Mouse (Mus musculus) G1E (cell line): ENCODE measurements around the gene 1700010B08Rik. TPM values are rescaled to one million over a fixed set of nuclear protein-coding genes. Genes with fewer than 3 reads are reported as not detected.

ENCODE experiments used
- ATAC-seq: 2 replicates; pipeline ENCODE4 v1.8.0; 2016; ENCODE audit warnings: mild to moderate bottlenecking; ENCODE audit not compliant: insufficient number of reproducible peaks, poor library complexity, low FRiP score, severe bottlenecking; ENCODE audit errors: extremely low read depth
- DNase-seq: peaks from one replicate; pipeline ENCODE4 v3.0.0; 2012; ENCODE audit warnings: low spot score
- H3K27me3 ChIP-seq: 2 replicates; pipeline ENCODE4 v1.6.1; 2012; ENCODE audit warnings: mild to moderate bottlenecking, low read length, inconsistent platforms; ENCODE audit not compliant: insufficient read depth
- H3K36me3 ChIP-seq: replicated peaks from 2 replicates; pipeline ENCODE3; 2012; ENCODE audit warnings: mild to moderate bottlenecking, inconsistent platforms
- H3K4me1 ChIP-seq: 2 replicates; pipeline ENCODE4 v1.6.1; 2012; ENCODE audit warnings: low read depth, low read length, inconsistent platforms, mixed read lengths; ENCODE audit not compliant: insufficient read depth
- H3K4me3 ChIP-seq: 2 replicates; pipeline ENCODE4 v1.5.1; 2012; ENCODE audit warnings: low read depth, mild to moderate bottlenecking, inconsistent platforms, low read length, moderate library complexity, mixed read lengths
- H3K9me3 ChIP-seq: replicated peaks from 2 replicates; pipeline ENCODE4 v1.6.1; 2012; ENCODE audit warnings: inconsistent platforms
- CTCF ChIP-seq: IDR thresholded peaks from 2 replicates; pipeline ENCODE4 v1.5.1; 2012; ENCODE audit warnings: low read depth, low read length, inconsistent platforms, mixed read lengths
- GATA1 ChIP-seq: IDR thresholded peaks from 2 replicates; pipeline ENCODE4 v1.6.1; 2012; ENCODE audit warnings: borderline replicate concordance, low read length, inconsistent platforms, mixed read lengths
- GATA2 ChIP-seq: IDR thresholded peaks from 2 replicates; pipeline ENCODE4 v1.6.1; 2012; ENCODE audit warnings: low read depth, low read length, inconsistent platforms, borderline replicate concordance
- POLR2AphosphoS5 ChIP-seq: IDR thresholded peaks from 2 replicates; pipeline ENCODE4 v1.6.1; 2012; ENCODE audit warnings: low read depth, low read length, inconsistent platforms; ENCODE audit not compliant: insufficient replicate concordance
- TAL1 ChIP-seq: conservative IDR thresholded peaks from 2 replicates; pipeline ENCODE4 v1.6.1; 2012; ENCODE audit warnings: low read depth, low read length, inconsistent platforms, mixed read lengths
- polyA plus RNA-seq: library from polyadenylated mRNA; stranded (reverse); fragments of >175 nt; gene quantifications from 2 replicates; pipeline ENCODE4 v1.2.3, GENCODE M21; 2012
- total RNA-seq, 2 experiments: library from RNA; stranded (forward) in 1 of 2; stranded (reverse) in 1 of 2; fragments of 200-1000 nt in 1 of 2; fragments of >200 nt in 1 of 2; fragmentation: Nextera tagmentation in 1 of 2; gene quantifications; 2 replicates each; pipeline ENCODE4 v1.2.3; 2014 to 2017

1700010B08Rik gene
- total and polyA plus RNA-seq, 3 experiments: not detected

DNA sequence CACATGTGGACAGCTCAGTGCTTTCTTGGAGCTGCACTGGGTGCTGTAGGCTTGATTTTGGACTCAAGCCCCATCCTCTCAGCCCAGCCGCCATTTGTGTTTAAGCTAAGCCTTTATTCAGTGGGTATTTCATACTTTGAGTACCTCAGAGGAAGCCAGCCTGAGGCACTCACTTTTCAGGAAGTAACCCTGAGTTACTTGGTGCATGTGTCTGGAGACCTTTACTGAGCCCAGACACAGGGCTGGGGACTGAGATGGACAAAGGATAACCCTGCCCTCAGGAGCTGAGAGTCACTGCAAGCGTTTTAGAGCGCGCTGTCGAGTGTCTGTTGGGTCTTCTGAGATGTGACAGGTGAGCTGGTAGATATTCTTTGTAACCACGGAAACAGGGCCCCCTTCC is 41.4 kb downstream of the 1700010B08Rik start:
- Histone ChIP-seq H3K4me1 (peaks cover 10% of the 10 kb centered on the region), H3K27me3 (no peaks in the 10 kb centered on the region), H3K4me3 (no peak overlapping the region), H3K36me3 (peaks cover 88% of the 10 kb centered on the region), H3K9me3 (no peaks in the 10 kb centered on the region)
- ATAC-seq (no peak), DNase-seq (no peak)
- TF ChIP-seq TAL1: no peak
- TF ChIP-seq POLR2AphosphoS5: no peak
- TF ChIP-seq GATA2: no peak
- no peak for TF ChIP-seq GATA1
- no peak for TF ChIP-seq CTCF

DNA sequence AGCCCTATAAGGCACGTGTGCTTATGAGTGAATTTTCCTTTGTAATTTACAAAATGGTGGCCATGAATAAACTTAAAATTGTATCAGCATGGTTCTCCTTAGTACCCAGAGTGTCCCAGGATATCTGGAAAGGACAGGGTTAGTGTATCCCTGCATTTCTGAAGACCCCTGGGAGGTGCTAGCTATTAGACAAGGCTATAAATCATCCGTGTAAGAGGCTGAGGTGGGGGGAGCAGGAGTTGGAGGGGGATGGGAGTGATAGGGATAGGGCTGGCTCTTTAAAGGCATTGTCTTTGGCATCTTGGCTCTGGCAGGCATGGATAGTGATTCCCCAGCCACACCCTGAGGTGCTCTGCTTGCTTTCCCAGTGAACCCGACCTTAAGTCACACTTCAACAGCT is 45.4 kb downstream of the 1700010B08Rik start:
- DNase-seq: no peak
- Histone ChIP-seq H3K9me3 (no peaks in the 10 kb centered on the region; the same call in 1 of the 2 replicates), H3K36me3 (peaks cover 96% of the 10 kb centered on the region), H3K4me3 (no peak overlapping the region), H3K27me3 (no peaks in the 10 kb centered on the region), H3K4me1 (peaks cover 20% of the 10 kb centered on the region)
- no peak for ATAC-seq
- TF ChIP-seq CTCF (no peak), POLR2AphosphoS5 (no peak), TAL1 (no peak), GATA2 (no peak), GATA1 (no peak)

DNA sequence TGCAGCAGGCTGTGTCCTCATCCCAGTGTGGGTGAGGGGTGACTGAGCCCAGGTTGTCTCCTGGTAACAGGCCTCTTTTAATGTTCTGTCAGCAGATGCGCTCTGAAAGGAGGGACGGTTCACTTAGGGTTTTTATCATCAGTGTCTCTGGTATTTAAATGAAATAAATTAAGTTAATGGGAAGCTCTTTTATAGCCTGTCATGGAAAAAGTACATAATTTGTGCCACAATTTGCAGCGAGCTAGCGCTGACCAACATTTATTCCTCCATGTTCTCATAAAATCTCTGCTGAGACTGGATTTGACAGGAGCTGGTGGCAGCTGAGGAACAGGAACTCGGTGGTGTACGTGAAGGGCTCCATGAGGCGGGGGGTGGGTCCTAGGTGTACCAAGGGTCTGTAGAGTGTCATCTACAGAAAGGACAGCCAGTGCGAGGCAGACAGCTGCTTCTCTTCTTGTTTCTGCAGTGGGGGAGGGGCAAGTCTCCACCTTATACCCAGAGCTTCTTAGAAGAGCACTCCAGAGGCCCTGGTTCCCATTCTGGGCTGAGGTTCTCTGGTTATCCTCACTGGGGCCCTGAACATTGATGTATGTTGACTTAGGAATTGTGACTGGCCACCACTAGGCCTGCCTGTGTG is 48.9 kb downstream of the 1700010B08Rik start:
- Histone ChIP-seq H3K9me3 (no peaks in the 10 kb centered on the region; the same call in 1 of the 2 replicates), H3K4me1 (peaks cover 16% of the 10 kb centered on the region), H3K4me3 (no peak overlapping the region), H3K36me3 (peaks cover 93% of the 10 kb centered on the region), H3K27me3 (no peaks in the 10 kb centered on the region)
- no peak for DNase-seq
- TF ChIP-seq GATA2 (no peak), POLR2AphosphoS5 (no peak), GATA1 (no peak), CTCF (no peak), TAL1 (no peak)
- ATAC-seq: no peak

DNA sequence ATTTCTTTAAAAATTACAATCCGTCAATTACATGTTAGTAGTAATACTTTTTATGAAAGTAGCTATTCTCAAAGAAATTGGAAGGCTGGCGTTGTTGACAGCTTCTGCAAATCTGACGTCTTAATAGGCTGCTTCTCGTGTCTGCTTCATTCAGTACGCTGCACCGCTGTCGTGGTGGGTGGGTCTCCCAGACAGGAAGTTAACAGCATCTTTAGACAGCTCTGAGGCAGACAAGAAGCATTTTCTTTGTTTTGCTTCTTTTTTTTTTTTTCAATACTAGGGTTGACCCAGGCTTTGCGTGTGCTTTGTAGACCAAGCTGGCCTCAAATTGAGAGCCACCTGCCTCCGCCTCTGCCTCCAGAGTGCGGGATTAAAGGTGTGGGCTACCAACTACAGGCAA is 50.0 kb downstream of the 1700010B08Rik start:
- DNase-seq (no peak), ATAC-seq (no peak)
- Histone ChIP-seq H3K4me1 (peaks cover 12% of the 10 kb centered on the region), H3K4me3 (no peak overlapping the region), H3K9me3 (no peaks in the 10 kb centered on the region; the same call in 1 of the 2 replicates), H3K27me3 (no peaks in the 10 kb centered on the region), H3K36me3 (peaks cover 92% of the 10 kb centered on the region)
- TF ChIP-seq POLR2AphosphoS5: no peak
- TF ChIP-seq CTCF: no peak
- no peak for TF ChIP-seq TAL1
- TF ChIP-seq GATA1: no peak
- TF ChIP-seq GATA2: no peak

DNA sequence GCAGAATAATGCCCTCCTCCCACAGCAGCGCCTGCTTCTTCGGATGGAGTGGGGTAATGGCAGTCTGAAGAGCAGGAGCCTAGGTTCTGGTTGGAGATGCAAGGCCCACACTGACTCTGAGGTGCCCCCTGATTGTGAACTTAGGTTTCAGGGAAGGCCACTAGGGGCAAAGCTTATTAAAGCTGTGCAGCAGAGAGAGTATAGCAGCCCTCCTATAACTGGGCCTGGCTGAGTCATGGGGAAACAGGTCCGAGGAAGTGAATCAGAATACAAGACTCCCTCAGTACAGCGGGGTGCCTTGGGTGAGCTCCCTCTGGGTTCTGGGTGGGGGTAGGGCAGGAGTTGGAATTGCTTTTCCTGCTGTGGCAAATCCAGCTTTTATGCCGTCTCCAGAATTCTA is 51.4 kb downstream of the 1700010B08Rik start:
- Histone ChIP-seq H3K27me3 (no peaks in the 10 kb centered on the region), H3K4me1 (peaks cover 10% of the 10 kb centered on the region), H3K4me3 (no peak overlapping the region), H3K36me3 (peaks cover 93% of the 10 kb centered on the region), H3K9me3 (no peaks in the 10 kb centered on the region; the same call in 1 of the 2 replicates)
- TF ChIP-seq POLR2AphosphoS5 (no peak), TAL1 (no peak), CTCF (no peak), GATA1 (no peak)
- no peak for DNase-seq
- ATAC-seq: no peak

Other genes starting within 250 kb of the 1700010B08Rik start
- not detected in 2 replicates for gene 1700021F07Rik, start 196.8 kb upstream of the 1700010B08Rik start, total RNA-seq (2014; fragmentation: Nextera tagmentation)
- not detected in 2 replicates for gene 1700021F07Rik, start 196.8 kb upstream of the 1700010B08Rik start, total RNA-seq (2017)
- not detected in 2 replicates for gene 1700021F07Rik, start 196.8 kb upstream of the 1700010B08Rik start, polyA plus RNA-seq
- gene Ankrd60, start 141.1 kb upstream of the 1700010B08Rik start, total RNA-seq (2014; fragmentation: Nextera tagmentation): not detected in 2 replicates
- gene Ankrd60, start 141.1 kb upstream of the 1700010B08Rik start, total RNA-seq (2017): not detected in 2 replicates
- not detected in 2 replicates for gene Ankrd60, start 141.1 kb upstream of the 1700010B08Rik start, polyA plus RNA-seq
- gene Rab22a, start 59.7 kb upstream of the 1700010B08Rik start, total RNA-seq (2014; fragmentation: Nextera tagmentation): 23.1 TPM in 2 replicates
- gene Rab22a, start 59.7 kb upstream of the 1700010B08Rik start, total RNA-seq (2017): 15.0 and 18.5 TPM in 2 replicates
- 13.9 and 22.5 TPM in 2 replicates for gene Rab22a, start 59.7 kb upstream of the 1700010B08Rik start, polyA plus RNA-seq
- gene Vapb, start 18.1 kb downstream of the 1700010B08Rik start, total RNA-seq (2014; fragmentation: Nextera tagmentation): 18.9 and 23.6 TPM in 2 replicates
- 75.2 and 76.7 TPM in 2 replicates for gene Vapb, start 18.1 kb downstream of the 1700010B08Rik start, total RNA-seq (2017)
- gene Vapb, start 18.1 kb downstream of the 1700010B08Rik start, polyA plus RNA-seq: 17.3 and 18.7 TPM in 2 replicates